Mouse (Mus musculus): Measurements from ENCODE around the gene Prox2.

GRCm38 (mm10) chr12:85103096-85103495, 7.5 kb downstream of the Prox2 start:
- no peak for TF ChIP-seq CTCF (IDR thresholded peaks at IDR 0.05; ENCODE audit: extremely low read depth, insufficient read depth, low read length)
- TF ChIP-seq POLR2A (IDR thresholded peaks at IDR 0.05; ENCODE audit: extremely low read depth, insufficient read depth, low read length) = no peak

Data from cortical plate, adult 2 months (tissue).